Mouse (Mus musculus) kidney, postnatal 25 days (tissue): ENCODE measurements around the gene Pla2g2e.

ENCODE experiments used
- DNase-seq, 2 experiments: peaks; one replicate each; pipeline ENCODE4 v3.0.0; 2021; ENCODE audit warnings: mixed read lengths in 2 of 2

Gene Pla2g2e

GRCm38 (mm10) chr4:138884261-138884660 is 6.5 kb downstream of the Pla2g2e start:
- peak; percentile 81 to 94 for DNase-seq

- no peak for DNase-seq
Measured at GRCm38 (mm10) chr4:138889165-138889564, 11.4 kb downstream of the Pla2g2e start.

- DNase-seq, result no peak
Measured at GRCm38 (mm10) chr4:138889635-138890034, 11.9 kb downstream of the Pla2g2e start.

- DNase-seq, result no peak
Measured at GRCm38 (mm10) chr4:138892655-138893054, 14.9 kb downstream of the Pla2g2e start.

GRCm38 (mm10) chr4:138893789-138894188 is 16.0 kb downstream of the Pla2g2e start:
- DNase-seq, result peak in 1 of 2 experiments; percentile 25

GRCm38 (mm10) chr4:138899361-138899760 is 21.6 kb downstream of the Pla2g2e start:
- DNase-seq, result no peak

- no peak for DNase-seq
Measured at GRCm38 (mm10) chr4:138905624-138906337, 28.0 kb downstream of the Pla2g2e start.

- DNase-seq, result peak; percentile 35 to 67
Measured at GRCm38 (mm10) chr4:138913141-138913787, 35.5 kb downstream of the Pla2g2e start.

- DNase-seq, result peak; percentile 97
Measured at GRCm38 (mm10) chr4:138913797-138914196, 36.1 kb downstream of the Pla2g2e start, which contains the start of gene Otud3. Gene Otud3, minus strand, starts transcription at chr4:138913945.

GRCm38 (mm10) chr4:138917282-138917681 is 39.5 kb downstream of the Pla2g2e start:
- no peak for DNase-seq

- no peak for DNase-seq
Measured at GRCm38 (mm10) chr4:138921254-138922130, 43.8 kb downstream of the Pla2g2e start.

GRCm38 (mm10) chr4:138922131-138922459 is 44.4 kb downstream of the Pla2g2e start:
- peak; percentile 93 to 98 for DNase-seq

GRCm38 (mm10) chr4:138925561-138925960 is 47.8 kb downstream of the Pla2g2e start:
- no peak for DNase-seq
